Mouse (Mus musculus) bone marrow, adult 2 months (tissue): ENCODE data around the gene Zfp385a. TPM values are rescaled to one million over a fixed set of nuclear protein-coding genes. Genes with fewer than 3 reads are reported as not detected.

Experiments
- H3K27ac ChIP-seq: fragments of 200-500 bp; 2 replicates; pipeline ENCODE4 v1.5.1; 2012; ENCODE audit warnings: low read depth, mild to moderate bottlenecking, control low read depth, inconsistent platforms, low read length; ENCODE audit not compliant: control insufficient read depth, poor library complexity, insufficient read depth
- H3K4me1 ChIP-seq: fragments of 200-500 bp; 2 replicates; pipeline ENCODE4 v1.6.1; 2011; ENCODE audit warnings: low read length; ENCODE audit not compliant: control insufficient read depth, insufficient read depth
- H3K4me3 ChIP-seq: fragments of 200-500 bp; replicated peaks from 2 replicates; pipeline ENCODE3; 2011; ENCODE audit warnings: mild to moderate bottlenecking, low read depth, low read length, control low read depth; ENCODE audit not compliant: control insufficient read depth
- CTCF ChIP-seq: fragments of 200-500 bp; IDR thresholded peaks from 2 replicates; pipeline ENCODE4 v1.5.1; 2011; ENCODE audit warnings: low read length, control low read depth; ENCODE audit not compliant: control insufficient read depth, insufficient read depth
- POLR2A ChIP-seq: fragments of 200-500 bp; IDR thresholded peaks from 2 replicates; pipeline ENCODE4 v1.6.1; 2011; ENCODE audit warnings: low read depth, mild to moderate bottlenecking, control low read depth, low read length, borderline replicate concordance; ENCODE audit not compliant: control insufficient read depth
- WGBS: fragments of 180-500 bp; shearing (Covaris S2); methylation state at CpG from one replicate; pipeline ENCODE4 v1.1.7; 2018; 5-methylcytosine and 5-hydroxymethylcytosine counted together
- polyA plus RNA-seq: library from polyadenylated mRNA; stranded (reverse); fragments of >200 nt; gene quantifications from 2 replicates; pipeline ENCODE4 v1.2.4, GENCODE M21; 2011; ENCODE audit warnings: low replicate concordance; ENCODE audit not compliant: missing spikeins, insufficient read depth, insufficient read length

The Zfp385a gene
- polyA plus RNA-seq, 1 experiment, result 12.7 TPM

GRCm38 (mm10) chr15:103272419-103273279, 67.2 kb downstream of the Zfp385a start, which contains the start of gene Copz1:
Gene Copz1, plus strand, starts transcription at chr15:103272714.
- under 1% methylated on average over 38 of the region's 38 CpGs for WGBS
- Histone ChIP-seq H3K27ac (peak within 1 kb of the TSS; percentile 15; the same call in 1 of the 2 replicates), H3K4me3 (peak within 1 kb of the TSS; percentile 70), H3K4me1 (no peaks in the 10 kb centered on the region; the same call in 1 of the 2 replicates)
- TF ChIP-seq POLR2A, result peak; percentile 86
- no peak for TF ChIP-seq CTCF

- WGBS, result 47% methylated on average over 4 of the region's 4 CpGs
- TF ChIP-seq POLR2A (no peak), CTCF (no peak)
- H3K4me3 ChIP-seq, result no peak overlapping the region
- H3K27ac ChIP-seq, result no peak overlapping the region
- peaks cover 3% of the 10 kb centered on the region for H3K4me1 ChIP-seq
Measured at GRCm38 (mm10) chr15:103268903-103269302, 71.0 kb downstream of the Zfp385a start.

- 70% methylated on average over 2 of the region's 2 CpGs for WGBS
- TF ChIP-seq POLR2A, result no peak
- no peak for TF ChIP-seq CTCF
- peaks cover 5% of the 10 kb centered on the region for H3K4me1 ChIP-seq
- no peak overlapping the region for H3K4me3 ChIP-seq
- H3K27ac ChIP-seq, result no peak overlapping the region
Measured at GRCm38 (mm10) chr15:103264794-103265193, 75.1 kb downstream of the Zfp385a start.

Other genes starting within 250 kb of the Zfp385a start
- gene Smug1, start 173.0 kb downstream of the Zfp385a start, polyA plus RNA-seq, result 3.0 and 3.9 TPM in 2 replicates
- 178 and 226 TPM in 2 replicates for gene Cbx5, start 100.3 kb downstream of the Zfp385a start, polyA plus RNA-seq
- 406 and 641 TPM in 2 replicates for gene Hnrnpa1, start 99.7 kb downstream of the Zfp385a start, polyA plus RNA-seq
- gene Nfe2, start 81.7 kb downstream of the Zfp385a start, polyA plus RNA-seq, result 218 and 304 TPM in 2 replicates
- 146 and 155 TPM in 2 replicates for gene Copz1, start 67.4 kb downstream of the Zfp385a start, polyA plus RNA-seq
- 1.5 and 2.3 TPM in 2 replicates for gene Gpr84, start 29.5 kb downstream of the Zfp385a start, polyA plus RNA-seq
- 7.3 and 23.1 TPM in 2 replicates for gene Itga5, start 26.7 kb upstream of the Zfp385a start, polyA plus RNA-seq
- gene Gtsf1, start 90.4 kb upstream of the Zfp385a start, polyA plus RNA-seq, result 2.9 TPM in 1 of 2 replicates, not detected in the other
- gene Gtsf2, start 108.4 kb upstream of the Zfp385a start, polyA plus RNA-seq, result not detected in 2 replicates
- gene Nckap1l, start 113.7 kb upstream of the Zfp385a start, polyA plus RNA-seq, result 32.0 and 65.9 TPM in 2 replicates
- gene Pde1b, start 162.9 kb upstream of the Zfp385a start, polyA plus RNA-seq, result 15.2 and 32.6 TPM in 2 replicates
- 3.0 TPM in 1 of 2 replicates, not detected in the other for gene Ppp1r1a, start 197.9 kb upstream of the Zfp385a start, polyA plus RNA-seq
- not detected in 2 replicates for gene Glycam1, start 225.0 kb upstream of the Zfp385a start, polyA plus RNA-seq